15 mouse cellular contexts compared by ENCODE assay signal in genomic region chr19:57500254-57500653, GRCm38 (mm10).
"Had no signal": no experiment of that assay in that cellular context is flagged by ENCODE, and none has a peak within 500 bp of the region (broad histone marks: within the 10 kb centered on the region; RNA-seq: fewer than 3 reads in every experiment).

No protein-coding gene starts in this region.

- H3K4me2 ChIP-seq: neural tube, embryonic 15.5 days; stomach, embryonic 15.5 days had no signal

- H3K27me3 ChIP-seq: neural tube, embryonic 15.5 days; stomach, embryonic 15.5 days had no signal

- H3K4me3 ChIP-seq: neural tube, embryonic 15.5 days; stomach, embryonic 15.5 days had no signal

- H3K9me3 ChIP-seq: neural tube, embryonic 15.5 days; stomach, embryonic 15.5 days had no signal

- H3K9ac ChIP-seq: neural tube, embryonic 15.5 days; stomach, embryonic 15.5 days had no signal

- H3K27ac ChIP-seq: neural tube, embryonic 15.5 days; stomach, embryonic 15.5 days; stomach, postnatal 0 days had no signal

- DNase-seq: retina, postnatal 1 day; right cerebral cortex, adult 18-20 months; right cerebral cortex, postnatal 14 days; right cerebral cortex, postnatal 25 days; right cerebral cortex, postnatal 4 days; spleen, adult 18-20 months; thymus, adult 18-20 months; thymus, adult 2 months; thymus, postnatal 14 days; thymus, postnatal 25 days; thymus, postnatal 36 days; thymus, postnatal 4 days had no signal

- H3K36me3 ChIP-seq: neural tube, embryonic 15.5 days; stomach, embryonic 15.5 days had no signal
